Mouse (Mus musculus) hindbrain, embryonic 11.5 days (tissue): ENCODE results near the gene Cdh3. TPM values are rescaled to one million over a fixed set of nuclear protein-coding genes. Genes with fewer than 3 reads are reported as not detected.
"Not testable (repeated sequence)": the region's sequence is repeated elsewhere in the genome, so short reads cannot be mapped to it uniquely, and the experiment has no call there.

ENCODE experiments used
- ATAC-seq: fragments of 200-750 bp; cut with Nextera tagmentation; 2 replicates; pipeline ENCODE4 v1.8.0; 2017; ENCODE audit warnings: mild to moderate bottlenecking, moderate TSS enrichment, moderate library complexity; ENCODE audit not compliant: low FRiP score
- DNase-seq: peaks from one replicate; pipeline ENCODE4 v3.0.0-alpha.2; 2015; ENCODE audit warnings: low spot score
- H3K27ac ChIP-seq: fragments of 300-500 bp; sonication (generic); 2 replicates; pipeline ENCODE4 v1.5.1; 2014; ENCODE audit warnings: mild to moderate bottlenecking, low read depth, low read length
- H3K27me3 ChIP-seq: fragments of 300-500 bp; sonication (generic); 2 replicates; pipeline ENCODE4 v1.6.1; 2014; ENCODE audit warnings: mild to moderate bottlenecking, low read length, moderate library complexity, mixed read lengths; ENCODE audit not compliant: control insufficient read depth, insufficient read depth
- H3K36me3 ChIP-seq: fragments of 300-500 bp; sonication (generic); 2 replicates; pipeline ENCODE4 v1.6.1; 2014; ENCODE audit warnings: mild to moderate bottlenecking, low read length, moderate library complexity, mixed read lengths; ENCODE audit not compliant: control insufficient read depth, insufficient read depth
- H3K4me1 ChIP-seq: fragments of 300-500 bp; sonication (generic); replicated peaks from 2 replicates; pipeline ENCODE4 v1.6.1; 2014; ENCODE audit warnings: low read length, mixed read lengths; ENCODE audit not compliant: control insufficient read depth, insufficient read depth
- H3K4me2 ChIP-seq: fragments of 300-500 bp; sonication (generic); replicated peaks from 2 replicates; pipeline ENCODE4 v1.6.1; 2014; ENCODE audit warnings: mild to moderate bottlenecking, low read depth, low read length
- H3K4me3 ChIP-seq: fragments of 300-500 bp; sonication (generic); 2 replicates; pipeline ENCODE4 v1.5.1; 2014; ENCODE audit warnings: low read depth, low read length
- H3K9ac ChIP-seq: fragments of 300-500 bp; sonication (generic); 2 replicates; pipeline ENCODE4 v1.6.1; 2014; ENCODE audit warnings: low read depth, low read length
- H3K9me3 ChIP-seq: fragments of 300-500 bp; sonication (generic); 2 replicates; pipeline ENCODE4 v1.6.1; 2016; ENCODE audit warnings: low read length; ENCODE audit not compliant: control insufficient read depth
- WGBS: fragments of 180-500 bp; shearing (Covaris S2); extraction: QIAGEN DNeasy Blood & Tissue Kit; methylation state at CpG from one replicate; pipeline ENCODE4 v1.1.7; 2014; 5-methylcytosine and 5-hydroxymethylcytosine counted together
- polyA plus RNA-seq: library from polyadenylated mRNA; unstranded; fragments of >200 nt; fragmentation: Nextera tagmentation; extraction: Ambion mirVana; gene quantifications from 2 replicates; pipeline ENCODE4 v1.2.1, GENCODE M21; 2014

The Cdh3 gene
- polyA plus RNA-seq, 1 experiment from 2014 or later: 3.8 TPM

DNA sequence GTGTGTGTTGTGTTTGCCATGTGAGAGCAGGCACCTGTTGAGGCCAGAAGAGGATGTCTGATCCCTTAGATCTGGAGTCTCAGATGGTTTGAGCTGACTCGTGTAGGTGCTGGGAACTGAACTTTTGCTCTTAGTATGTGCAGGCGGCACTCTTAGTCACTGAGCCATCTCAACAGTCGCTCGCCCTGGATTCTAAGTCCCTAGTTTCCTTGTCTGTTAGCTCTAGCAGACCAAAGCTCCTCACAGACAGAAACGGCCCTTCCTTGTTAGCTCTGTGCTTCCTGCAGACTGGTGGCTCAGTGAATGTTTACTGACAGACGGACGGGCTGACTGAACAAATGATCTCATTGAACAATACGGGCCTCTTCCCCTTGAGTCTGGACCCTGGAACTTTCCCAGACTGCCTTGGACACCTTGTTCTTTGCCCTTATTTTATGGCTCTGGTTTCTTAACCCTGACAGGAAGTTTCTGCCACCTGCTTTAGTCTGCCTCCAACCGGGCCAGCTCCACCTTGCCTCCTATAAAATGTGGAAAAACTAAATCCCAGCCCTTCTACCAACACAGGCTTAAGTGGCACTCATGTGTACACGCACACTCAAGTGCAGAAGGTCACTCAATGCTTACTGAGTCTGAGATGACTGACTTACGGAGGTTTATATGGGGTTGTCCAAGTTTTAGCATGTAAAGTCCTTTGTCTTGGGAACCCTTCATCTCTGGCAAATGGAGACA is 74.4 kb downstream of the Cdh3 start:
- WGBS: 76% methylated on average over 11 of the region's 11 CpGs
- H3K9ac ChIP-seq: no peak overlapping the region
- H3K4me1 ChIP-seq: no peaks in the 10 kb centered on the region

DNA sequence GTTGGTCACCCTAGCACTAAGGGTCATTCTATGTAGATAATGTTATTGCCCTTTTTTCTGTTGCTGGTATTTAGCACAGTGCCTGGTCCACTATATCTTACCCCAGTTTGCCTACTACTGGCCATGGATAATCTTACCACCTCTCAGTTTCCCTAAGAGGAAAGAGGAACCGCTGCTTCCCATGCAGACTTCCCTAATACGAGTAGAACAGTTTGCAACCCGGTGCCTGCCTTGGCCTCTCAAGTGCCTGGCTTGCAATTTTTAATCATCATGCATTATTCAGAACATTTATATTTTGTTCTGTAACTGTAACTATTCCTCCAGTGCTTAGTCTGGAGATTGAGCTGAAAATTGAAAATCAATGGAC is 75.0 kb downstream of the Cdh3 start:
- no peaks in the 10 kb centered on the region for H3K4me1 ChIP-seq
- no peak for DNase-seq
- no peak for ATAC-seq
- no peaks in the 10 kb centered on the region for H3K27me3 ChIP-seq
- H3K4me3 ChIP-seq: no peak overlapping the region
- H3K4me2 ChIP-seq: no peak overlapping the region
- H3K36me3 ChIP-seq: no peaks in the 10 kb centered on the region
- H3K27ac ChIP-seq: no peak overlapping the region
- no peaks in the 10 kb centered on the region for H3K9me3 ChIP-seq
- 90% methylated on average over 3 of the region's 3 CpGs for WGBS
- H3K9ac ChIP-seq: no peak overlapping the region

More for the DNA sequence above, 74.4 kb downstream of the Cdh3 start:
- Histone ChIP-seq H3K27me3 (no peaks in the 10 kb centered on the region), H3K27ac (no peak overlapping the region), H3K4me3 (no peak overlapping the region), H3K36me3 (no peaks in the 10 kb centered on the region), H3K4me2 (no peak overlapping the region), H3K9me3 (no peaks in the 10 kb centered on the region)
- ATAC-seq (no peak), DNase-seq (no peak)

DNA sequence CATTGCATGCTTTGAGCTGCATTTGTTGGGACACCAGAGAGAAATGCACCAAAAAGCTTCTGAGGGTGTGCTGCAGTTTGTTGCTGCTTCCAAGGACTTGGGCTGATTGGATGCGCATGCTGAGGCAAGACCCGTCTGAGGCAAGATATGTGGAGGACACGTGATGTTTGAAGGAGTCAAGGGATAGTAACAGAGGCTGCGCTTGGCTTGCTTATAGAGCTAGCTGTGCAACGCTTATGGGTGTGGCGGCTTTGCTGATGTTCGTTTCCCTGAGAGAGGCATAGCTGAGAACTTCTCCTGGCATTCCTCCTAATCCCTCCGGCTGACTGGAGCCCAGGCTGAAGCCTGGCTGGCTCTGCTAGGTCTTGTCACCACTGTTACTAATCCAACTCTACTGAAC is 76.2 kb downstream of the Cdh3 start:
- ATAC-seq: no peak
- H3K27me3 ChIP-seq: no peaks in the 10 kb centered on the region
- H3K9me3 ChIP-seq: no peaks in the 10 kb centered on the region
- H3K27ac ChIP-seq: no peak overlapping the region
- H3K4me1 ChIP-seq: no peaks in the 10 kb centered on the region
- no peak overlapping the region for H3K4me2 ChIP-seq
- no peak overlapping the region for H3K4me3 ChIP-seq
- no peak for DNase-seq
- H3K9ac ChIP-seq: no peak overlapping the region
- H3K36me3 ChIP-seq: no peaks in the 10 kb centered on the region
- WGBS: 84% methylated on average over 8 of the region's 8 CpGs

DNA sequence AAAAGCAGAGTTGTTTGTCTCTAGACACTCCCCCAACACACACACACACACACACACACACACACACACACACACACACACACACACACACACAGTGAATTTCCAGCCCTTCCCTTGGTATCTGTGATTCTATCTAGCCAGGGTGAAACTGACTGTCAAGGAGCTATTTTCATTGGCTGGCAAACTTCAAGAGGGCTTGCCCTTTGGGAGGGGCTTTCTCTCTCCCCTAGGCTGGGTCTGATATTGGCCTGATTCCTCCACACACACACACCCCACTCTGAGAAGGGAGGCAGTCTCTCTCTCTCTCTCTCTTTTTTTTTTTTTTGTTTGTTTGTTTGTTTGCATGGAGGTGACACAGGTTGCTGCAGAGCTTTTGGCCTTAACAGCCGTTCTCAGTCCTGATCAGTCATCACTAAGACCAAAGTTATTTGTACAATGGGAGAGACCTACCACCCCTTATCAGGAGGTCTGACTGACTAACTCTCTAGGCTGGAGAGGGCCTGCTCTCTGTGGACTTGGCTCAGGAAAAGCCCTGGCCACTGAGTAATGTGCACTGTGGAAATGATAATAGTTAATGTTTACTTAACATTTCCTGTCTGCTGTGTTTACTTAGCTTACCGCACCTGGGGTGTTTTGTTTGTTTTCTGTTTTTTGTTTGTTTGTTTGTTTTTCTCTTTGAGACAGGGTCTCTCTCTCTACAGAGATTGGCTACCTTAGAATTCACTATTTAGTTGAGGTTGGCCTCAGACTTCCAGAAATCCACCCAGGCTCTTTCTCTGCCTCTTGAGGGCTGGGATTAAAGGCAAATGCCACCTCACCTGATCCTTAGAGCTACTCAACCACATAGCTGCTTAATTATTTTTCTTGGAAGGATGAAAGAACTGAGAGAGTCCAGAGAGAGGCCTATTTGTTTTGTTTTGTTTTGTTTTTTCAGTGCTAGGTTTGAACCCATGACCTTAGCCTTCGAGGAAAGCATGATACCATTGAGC is 78.0 kb downstream of the Cdh3 start:
- WGBS: 68% methylated on average over 3 of the region's 3 CpGs
- H3K27ac ChIP-seq: no peak overlapping the region

DNA sequence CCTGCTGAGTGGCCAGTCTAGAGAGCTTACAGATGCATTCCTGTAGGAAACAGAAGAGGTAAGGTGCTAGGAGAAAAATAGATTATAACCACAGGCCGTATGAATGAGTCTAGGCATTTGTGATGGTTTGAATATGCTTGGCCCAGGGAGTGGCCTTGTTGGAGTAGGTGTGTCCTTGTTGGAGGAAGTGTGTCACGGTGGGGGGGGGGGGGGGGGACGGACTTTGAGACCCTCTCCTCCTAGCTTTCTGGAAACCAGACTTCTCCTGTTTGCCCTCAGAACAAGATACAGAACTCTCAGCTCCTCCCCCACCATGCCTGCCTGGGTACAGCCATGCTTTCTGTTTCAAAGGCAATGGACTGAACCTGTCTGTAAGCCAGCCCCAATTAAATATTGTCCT is 81.8 kb downstream of the Cdh3 start:
- H3K36me3 ChIP-seq: no peaks in the 10 kb centered on the region
- no peak overlapping the region for H3K27ac ChIP-seq
- 94% methylated on average over 1 of the region's 3 CpGs for WGBS
- no peaks in the 10 kb centered on the region for H3K9me3 ChIP-seq
- H3K4me3 ChIP-seq: no peak overlapping the region
- H3K4me2 ChIP-seq: no peak overlapping the region
- ATAC-seq (no peak), DNase-seq (no peak)
- H3K27me3 ChIP-seq: no peaks in the 10 kb centered on the region
- H3K4me1 ChIP-seq: 0 out of 2 replicates have a peak, but pooled peaks cover 2% of the 10 kb centered on the region
- no peak overlapping the region for H3K9ac ChIP-seq

More for the DNA sequence above, 78.0 kb downstream of the Cdh3 start:
- Histone ChIP-seq H3K27me3 (no peaks in the 10 kb centered on the region), H3K9me3 (no peaks in the 10 kb centered on the region), H3K4me2 (no peak overlapping the region), H3K9ac (no peak overlapping the region), H3K4me3 (no peak overlapping the region), H3K36me3 (no peaks in the 10 kb centered on the region), H3K4me1 (no peaks in the 10 kb centered on the region)
- no peak for DNase-seq
- ATAC-seq: no peak

DNA sequence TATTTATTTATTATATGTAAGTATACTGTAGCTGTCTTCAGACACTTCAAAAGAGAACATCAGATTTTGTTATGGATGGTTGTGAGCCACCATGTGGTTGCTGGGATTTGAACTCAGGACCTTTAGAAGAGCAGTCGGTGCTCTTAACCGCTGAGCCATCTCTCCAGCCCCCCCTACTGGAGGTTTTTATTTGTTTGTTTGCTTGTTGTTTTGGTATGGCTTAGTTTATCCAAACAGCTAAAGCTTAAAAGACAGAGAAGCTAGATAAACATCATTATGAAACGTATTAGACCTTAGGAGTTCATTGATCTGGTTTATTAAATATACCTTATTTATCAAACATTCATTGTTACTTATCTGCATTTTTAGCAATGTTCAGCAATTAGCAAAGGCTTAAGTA is 84.9 kb downstream of the Cdh3 start:
- not testable (repeated sequence) for H3K36me3 ChIP-seq, H3K4me2 ChIP-seq, H3K9me3 ChIP-seq, H3K4me3 ChIP-seq, ATAC-seq, H3K27ac ChIP-seq, DNase-seq, H3K4me1 ChIP-seq, H3K9ac ChIP-seq, H3K27me3 ChIP-seq
- 96% methylated on average over 3 of the region's 3 CpGs for WGBS

DNA sequence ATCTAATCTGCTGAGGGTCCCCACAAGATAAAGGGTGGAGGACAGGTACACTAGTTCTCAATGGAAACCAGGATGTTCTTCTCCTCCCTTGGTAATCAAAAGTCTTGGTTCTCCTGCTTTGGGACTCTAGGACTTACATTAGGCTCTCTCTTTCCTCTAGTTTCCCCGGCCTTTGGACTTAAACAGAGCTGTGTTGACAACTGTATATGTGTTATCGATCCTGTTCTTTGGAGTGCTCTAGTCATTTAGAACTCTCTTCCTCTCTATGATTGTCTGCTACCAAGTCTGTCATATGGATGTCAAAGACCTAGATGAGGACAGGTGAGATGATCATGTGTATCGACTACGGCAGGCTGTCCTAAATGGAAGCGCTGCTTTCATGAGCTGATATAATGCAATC is 86.4 kb downstream of the Cdh3 start:
- H3K9me3 ChIP-seq: no peaks in the 10 kb centered on the region
- 0 out of 2 replicates have a peak, but pooled peaks cover 2% of the 10 kb centered on the region for H3K4me1 ChIP-seq
- no peak overlapping the region for H3K4me3 ChIP-seq
- H3K36me3 ChIP-seq: no peaks in the 10 kb centered on the region
- no peak overlapping the region for H3K4me2 ChIP-seq
- DNase-seq (no peak), ATAC-seq (no peak)
- peaks cover 4% of the 10 kb centered on the region; the same call in 1 of the 2 replicates for H3K27me3 ChIP-seq
- 93% methylated on average over 5 of the region's 5 CpGs for WGBS
- H3K9ac ChIP-seq: no peak overlapping the region
- H3K27ac ChIP-seq: no peak overlapping the region

DNA sequence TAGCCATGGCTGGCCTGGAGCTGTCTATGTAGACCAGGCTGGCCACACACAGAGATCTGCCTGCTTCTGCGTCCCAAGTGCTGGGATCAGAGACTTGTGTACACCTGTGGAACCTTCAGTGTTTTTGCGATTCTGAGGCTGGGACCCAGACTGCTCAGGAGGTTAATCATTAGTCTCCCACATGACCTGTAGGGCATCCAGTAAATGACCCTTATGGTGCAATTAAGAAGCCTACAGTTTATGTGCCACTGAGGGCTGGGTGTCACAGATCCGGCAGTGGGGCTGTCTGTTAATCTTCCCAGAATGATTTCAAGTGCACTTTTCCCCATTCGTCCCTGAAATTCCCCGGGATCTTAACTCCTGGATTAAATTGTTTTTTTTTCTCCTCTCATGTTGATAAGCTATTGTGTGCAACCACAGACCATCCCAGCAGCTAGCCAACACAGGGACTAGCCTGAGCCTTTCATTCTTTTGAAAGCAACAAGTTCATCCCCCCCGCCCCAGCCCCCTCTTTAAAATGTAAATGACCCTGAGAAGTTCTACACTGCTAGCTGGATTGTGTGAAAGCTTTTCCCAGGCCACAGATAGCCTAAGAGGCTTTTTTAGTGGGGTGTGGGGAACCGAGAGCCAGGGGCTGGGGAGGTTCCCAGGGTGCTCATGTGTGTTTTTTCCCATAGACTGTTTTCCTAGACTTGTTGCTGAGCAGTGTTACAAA is 88.7 kb downstream of the Cdh3 start:
- ATAC-seq (peak; percentile 25; the same call in 1 of the 2 replicates), DNase-seq (no peak)
- Histone ChIP-seq H3K4me2 (no peak overlapping the region), H3K9ac (no peak overlapping the region), H3K27me3 (peaks cover 27% of the 10 kb centered on the region), H3K4me1 (0 out of 2 replicates have a peak, but pooled peaks cover 2% of the 10 kb centered on the region), H3K27ac (no peak overlapping the region), H3K9me3 (no peaks in the 10 kb centered on the region), H3K4me3 (no peak overlapping the region), H3K36me3 (no peaks in the 10 kb centered on the region)
- 33% methylated on average over 7 of the region's 7 CpGs for whole genome bisulfite sequencing
